Mouse (Mus musculus): ENCODE data around the gene Efna1.

DNA sequence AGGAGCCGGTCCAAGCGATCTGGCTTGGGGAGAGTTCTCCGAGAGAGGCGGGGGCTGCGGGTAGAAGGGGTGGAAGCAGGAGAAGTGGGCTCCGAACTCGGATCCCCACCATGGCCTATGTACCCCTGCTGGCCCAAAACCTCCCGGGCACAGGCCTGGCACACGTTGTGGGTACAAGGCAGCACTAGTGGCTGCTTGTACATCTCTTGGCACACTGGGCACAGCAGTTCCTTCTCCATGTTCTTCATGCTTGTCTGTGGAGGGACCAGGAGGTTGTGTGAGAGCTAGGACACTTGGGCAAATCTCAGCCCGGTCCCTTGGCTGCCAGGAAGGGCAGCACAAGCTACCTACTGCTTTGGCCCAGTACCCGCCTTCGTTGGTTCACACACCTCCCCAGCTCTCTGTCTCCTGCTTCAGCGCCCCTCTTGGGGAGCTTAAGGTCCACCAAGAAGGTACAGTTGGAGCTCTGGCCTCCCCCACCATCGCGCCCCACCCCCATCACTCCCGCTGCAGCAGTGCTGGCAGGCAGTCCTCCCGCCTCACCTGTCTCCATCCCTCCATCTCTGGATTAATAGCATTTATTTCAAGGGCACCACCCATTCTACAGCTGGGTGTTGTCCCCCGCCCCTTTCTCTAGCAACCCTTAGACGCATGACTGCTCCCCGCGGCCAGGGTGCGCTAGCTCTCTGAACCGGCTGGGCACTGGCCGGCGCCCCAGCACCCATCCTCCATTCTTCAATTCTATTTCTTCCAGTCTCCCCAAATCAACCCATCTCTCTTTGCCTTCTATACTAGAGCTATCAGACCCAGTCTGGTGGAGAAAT is 36.6 kb downstream of the Efna1 start:
- TF ChIP-seq CTCF (conservative IDR thresholded peaks at IDR 0.05; ENCODE audit: low read length) (no peak), NANOG (IDR thresholded peaks at IDR 0.05; ENCODE audit: borderline replicate concordance, low read length) (no peak), POU5F1 (IDR thresholded peaks at IDR 0.05; ENCODE audit: borderline replicate concordance, low read length) (no peak)
